Mouse (Mus musculus) lung, embryonic 15.5 days (tissue): Measurements from ENCODE around the gene Dysf. TPM values are rescaled to one million over a fixed set of nuclear protein-coding genes. Genes with fewer than 3 reads are reported as not detected.
A peak's percentile ranks its signal among the peaks of the same experiment; 100 is the strongest.

ENCODE experiments used
- ATAC-seq: fragments of 200-750 bp; cut with Nextera tagmentation; 2 replicates; pipeline ENCODE4 v1.8.0; 2017; ENCODE audit warnings: moderate number of reproducible peaks, borderline replicate concordance; ENCODE audit not compliant: low FRiP score, low TSS enrichment; ENCODE audit errors: extremely low read depth
- H3K27ac ChIP-seq: fragments of 300-500 bp; sonication (generic); 2 replicates; pipeline ENCODE4 v1.5.1; 2015; ENCODE audit warnings: moderate library complexity, mild to moderate bottlenecking, inconsistent platforms
- H3K27me3 ChIP-seq: fragments of 300-500 bp; sonication (generic); 2 replicates; pipeline ENCODE4 v1.6.1; 2015; ENCODE audit warnings: inconsistent platforms
- H3K36me3 ChIP-seq: fragments of 300-500 bp; sonication (generic); 2 replicates; pipeline ENCODE4 v1.6.1; 2015; ENCODE audit warnings: inconsistent platforms
- H3K4me1 ChIP-seq: fragments of 300-500 bp; sonication (generic); 2 replicates; pipeline ENCODE4 v1.6.1; 2015; ENCODE audit warnings: inconsistent platforms
- H3K4me2 ChIP-seq: fragments of 300-500 bp; sonication (generic); 2 replicates; pipeline ENCODE4 v1.6.1; 2015; ENCODE audit warnings: inconsistent platforms, mild to moderate bottlenecking, moderate library complexity
- H3K4me3 ChIP-seq: fragments of 300-500 bp; sonication (generic); 2 replicates; pipeline ENCODE4 v1.5.1; 2015; ENCODE audit warnings: mild to moderate bottlenecking, inconsistent platforms
- H3K9ac ChIP-seq: fragments of 300-500 bp; sonication (generic); 2 replicates; pipeline ENCODE4 v1.6.1; 2015; ENCODE audit warnings: inconsistent platforms
- H3K9me3 ChIP-seq: fragments of 300-500 bp; sonication (generic); 2 replicates; pipeline ENCODE4 v1.6.1; 2016; ENCODE audit warnings: inconsistent platforms
- WGBS: fragments of 180-500 bp; shearing (Covaris S2); methylation state at CpG from one replicate; pipeline ENCODE4 v1.1.7; 2015; 5-methylcytosine and 5-hydroxymethylcytosine counted together
- polyA plus RNA-seq: library from polyadenylated mRNA; unstranded; fragments of >200 nt; fragmentation: Nextera tagmentation; extraction: Ambion mirVana; gene quantifications from 2 replicates; pipeline ENCODE4 v1.2.1, GENCODE M21; 2015

Gene Dysf
- polyA plus RNA-seq, 1 experiment from 2014 or later, result 9.8 TPM

DNA sequence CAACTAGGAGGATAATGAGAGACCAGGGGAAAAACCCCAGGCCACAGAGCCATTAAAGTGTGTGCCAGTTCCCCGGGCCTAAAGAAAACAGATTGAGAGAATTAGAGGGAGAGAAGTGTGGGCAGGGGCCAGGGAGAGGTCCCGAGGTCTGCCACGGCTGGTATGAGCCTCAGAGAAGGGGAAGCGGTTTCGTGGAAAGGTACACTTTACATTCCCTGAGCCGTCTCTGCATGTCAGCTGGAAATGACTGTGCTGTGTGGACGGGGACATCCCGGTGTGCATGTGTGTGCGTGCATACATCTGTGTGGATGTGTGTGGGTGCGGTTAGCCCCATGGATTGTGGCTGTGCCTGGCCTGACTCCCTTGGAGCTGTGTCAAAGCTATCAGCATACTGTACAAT lies 76.4 kb downstream of the Dysf start:
- WGBS, result 66% methylated on average over 10 of the region's 10 CpGs
- Histone ChIP-seq H3K4me1 (no peaks in the 10 kb centered on the region), H3K36me3 (no peaks in the 10 kb centered on the region), H3K9ac (no peak overlapping the region), H3K27ac (no peak overlapping the region), H3K4me2 (no peak overlapping the region), H3K4me3 (no peak overlapping the region), H3K9me3 (no peaks in the 10 kb centered on the region), H3K27me3 (no peaks in the 10 kb centered on the region)
- ATAC-seq, result no peak

DNA sequence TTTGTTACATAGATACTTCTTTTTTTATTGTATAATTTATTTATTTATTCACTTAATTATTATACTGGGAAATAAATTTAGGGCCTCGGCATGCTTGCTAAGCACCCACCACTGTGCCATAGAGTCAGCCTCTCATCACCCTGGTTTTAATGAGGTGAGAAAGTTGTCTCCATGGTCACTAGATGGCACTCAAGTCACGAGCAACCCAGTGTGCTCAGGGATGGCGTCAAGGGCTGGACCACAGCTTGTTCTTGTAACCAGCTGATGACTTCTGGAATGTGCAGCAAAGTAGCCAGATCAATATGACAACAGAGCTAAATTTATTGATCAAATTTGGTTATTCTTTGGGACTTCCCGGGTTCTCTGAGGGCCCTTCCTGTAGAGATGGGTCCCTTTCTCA lies 85.1 kb downstream of the Dysf start:
- Histone ChIP-seq H3K36me3 (no peaks in the 10 kb centered on the region), H3K27me3 (no peaks in the 10 kb centered on the region), H3K4me1 (no peaks in the 10 kb centered on the region), H3K4me2 (no peak overlapping the region), H3K4me3 (no peak overlapping the region), H3K27ac (no peak overlapping the region), H3K9ac (no peak overlapping the region), H3K9me3 (no peaks in the 10 kb centered on the region)
- WGBS, result 21% methylated on average over 4 of the region's 4 CpGs
- 0 out of 2 replicates have a peak, but pooled peaks have one; percentile 40 for ATAC-seq

DNA sequence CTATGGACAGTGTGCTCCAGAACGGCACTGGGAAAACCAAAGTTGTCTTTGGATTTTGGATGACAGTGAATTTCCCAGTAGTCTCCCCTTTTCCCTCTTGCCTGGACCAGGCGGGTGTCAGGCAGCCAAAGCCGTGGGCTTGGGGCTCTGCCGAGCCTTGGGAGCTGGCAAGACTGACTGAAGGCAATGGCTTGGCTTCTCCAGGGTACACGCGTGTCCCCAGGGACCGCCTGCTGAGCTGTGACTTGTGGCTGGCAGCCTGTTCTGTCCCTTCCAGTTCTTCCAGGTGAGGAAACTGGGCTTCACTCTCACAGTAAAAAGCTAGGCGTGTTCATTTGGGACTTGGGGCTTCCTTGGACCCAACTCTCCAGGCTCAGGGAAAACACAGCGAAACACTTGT lies 86.1 kb downstream of the Dysf start:
- no peaks in the 10 kb centered on the region for H3K4me1 ChIP-seq
- H3K36me3 ChIP-seq, result no peaks in the 10 kb centered on the region
- no peak for ATAC-seq
- no peak overlapping the region for H3K9ac ChIP-seq
- no peaks in the 10 kb centered on the region for H3K27me3 ChIP-seq
- H3K9me3 ChIP-seq, result no peaks in the 10 kb centered on the region
- no peak overlapping the region for H3K4me3 ChIP-seq
- H3K27ac ChIP-seq, result no peak overlapping the region
- H3K4me2 ChIP-seq, result no peak overlapping the region
- WGBS, result 87% methylated on average over 9 of the region's 9 CpGs

DNA sequence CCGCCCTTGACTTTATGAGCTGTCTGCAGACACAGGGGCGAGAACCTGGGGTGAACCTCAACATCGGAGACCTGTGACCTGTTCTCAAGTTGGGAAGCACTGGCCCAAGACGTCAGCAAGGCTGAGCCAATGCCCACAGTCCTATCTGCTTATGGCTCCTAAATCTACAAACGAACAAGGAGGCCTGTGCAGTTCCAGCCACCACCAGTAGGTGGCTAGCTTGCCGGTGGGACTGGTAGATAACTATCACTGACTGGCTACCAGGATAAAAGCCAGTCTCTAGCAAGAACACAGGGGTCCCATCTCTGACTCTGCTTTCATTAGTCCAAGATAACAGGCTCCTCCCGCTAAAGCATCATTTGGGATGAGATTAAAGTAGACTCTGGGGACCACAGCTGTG lies 86.6 kb downstream of the Dysf start:
- ATAC-seq, result no peak
- 22% methylated on average over 7 of the region's 7 CpGs for WGBS
- Histone ChIP-seq H3K36me3 (no peaks in the 10 kb centered on the region), H3K4me1 (no peaks in the 10 kb centered on the region), H3K4me3 (no peak overlapping the region), H3K9ac (no peak overlapping the region), H3K4me2 (no peak overlapping the region), H3K27ac (no peak overlapping the region), H3K27me3 (peaks cover under 1% of the 10 kb centered on the region; the same call in 1 of the 2 replicates), H3K9me3 (no peaks in the 10 kb centered on the region)

DNA sequence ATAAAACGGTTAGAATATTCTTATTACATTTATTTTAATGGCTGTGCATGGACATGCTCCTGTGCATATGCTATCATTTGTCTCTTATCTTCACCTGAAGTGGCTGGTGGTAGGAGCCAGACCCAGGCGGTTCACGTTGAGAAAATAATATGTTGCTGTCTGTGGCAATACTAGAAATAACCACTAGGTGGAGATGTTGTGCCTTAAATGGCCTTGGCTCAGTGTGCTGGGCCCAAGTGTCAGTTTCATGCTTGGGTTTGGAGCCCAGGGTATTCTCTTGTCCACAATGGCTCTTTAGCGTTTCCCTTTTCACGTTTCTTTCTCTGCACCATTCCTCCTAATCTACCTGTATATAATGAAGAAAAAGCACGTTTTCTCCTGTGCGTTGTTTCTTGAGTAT lies 87.5 kb downstream of the Dysf start:
- no peak for ATAC-seq
- H3K4me2 ChIP-seq, result no peak overlapping the region
- no peak overlapping the region for H3K9ac ChIP-seq
- 17% methylated on average over 7 of the region's 7 CpGs for WGBS
- no peaks in the 10 kb centered on the region for H3K9me3 ChIP-seq
- peaks cover 9% of the 10 kb centered on the region; the same call in 1 of the 2 replicates for H3K27me3 ChIP-seq
- H3K27ac ChIP-seq, result no peak overlapping the region
- no peak overlapping the region for H3K4me3 ChIP-seq
- H3K36me3 ChIP-seq, result no peaks in the 10 kb centered on the region
- no peaks in the 10 kb centered on the region for H3K4me1 ChIP-seq

DNA sequence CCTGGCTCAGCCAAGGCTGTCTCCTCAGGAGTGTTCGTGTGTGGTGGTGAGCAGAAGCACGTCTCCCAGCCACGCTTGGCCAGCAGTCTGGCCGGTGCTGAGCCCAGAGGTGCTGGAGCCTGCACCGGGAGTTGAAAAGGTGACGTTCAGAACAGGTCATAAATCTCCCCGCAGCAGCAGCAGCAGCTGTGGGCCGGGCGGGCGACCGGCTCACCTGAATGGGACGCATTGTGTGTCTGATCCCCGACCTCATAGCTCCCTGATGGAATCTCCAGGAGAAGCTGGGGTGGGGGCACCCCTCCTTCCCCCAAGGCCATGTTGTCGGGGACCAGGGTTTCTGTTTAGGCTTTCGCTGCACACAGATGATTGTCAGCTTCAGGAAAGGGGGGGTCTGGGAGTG lies 93.6 kb downstream of the Dysf start:
- peak overlapping the region; percentile 27; the same call in 1 of the 2 replicates for H3K4me2 ChIP-seq

DNA sequence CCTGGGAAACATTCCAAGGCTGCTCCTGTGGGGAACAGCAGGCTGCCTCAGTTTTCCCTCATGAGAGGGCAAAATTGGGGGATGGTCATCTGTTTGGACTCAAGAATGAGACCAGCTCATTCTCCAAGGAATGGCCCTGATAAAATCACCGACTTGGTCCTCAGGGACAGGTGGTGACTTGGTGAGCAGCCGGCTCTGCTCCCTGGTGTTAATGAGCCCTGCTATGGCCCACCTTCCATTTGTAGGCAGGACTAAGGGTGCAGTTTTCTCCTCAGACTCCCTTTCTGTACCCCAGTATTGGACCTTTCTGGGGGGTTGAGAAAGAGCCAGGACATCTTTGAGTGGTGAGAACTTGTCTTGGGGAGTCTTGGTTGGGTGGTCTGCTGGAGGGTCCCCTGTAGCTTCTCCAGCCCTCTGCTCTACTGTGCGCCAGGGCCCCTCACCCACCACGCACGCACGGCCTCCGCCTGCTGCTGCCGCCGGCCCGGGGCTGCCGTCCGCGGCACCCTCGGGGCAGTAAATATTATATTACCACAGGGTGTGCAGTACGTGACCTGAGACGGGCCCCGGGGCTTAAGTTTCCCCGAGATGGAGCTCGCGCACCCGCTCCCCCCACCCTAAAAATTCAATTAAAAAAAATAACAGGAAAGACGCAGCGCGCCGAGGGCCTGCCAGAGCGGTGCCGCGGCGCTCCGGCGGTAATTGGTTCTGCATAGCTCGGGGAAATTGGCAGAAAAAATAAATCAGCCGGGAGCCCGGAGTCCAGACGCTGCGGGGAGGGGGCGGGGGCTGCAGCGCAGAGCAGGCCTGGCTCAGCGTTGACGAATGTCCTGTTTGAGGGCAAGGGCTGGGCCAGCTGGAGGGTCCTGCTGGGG lies 97.0 kb downstream of the Dysf start:
- Histone ChIP-seq H3K9me3 (no peaks in the 10 kb centered on the region), H3K36me3 (no peaks in the 10 kb centered on the region), H3K9ac (peak overlapping the region; percentile 20), H3K27ac (no peak overlapping the region), H3K4me2 (peak overlapping the region; percentile 67), H3K27me3 (peaks cover 44% of the 10 kb centered on the region), H3K4me3 (peak overlapping the region; percentile 32), H3K4me1 (peaks cover 17% of the 10 kb centered on the region)
- ATAC-seq, result peak; percentile 41; the same call in 1 of the 2 replicates
- WGBS, result 3% methylated on average over 40 of the region's 40 CpGs

More for the DNA sequence above, 93.6 kb downstream of the Dysf start:
- WGBS, result 28% methylated on average over 15 of the region's 15 CpGs
- Histone ChIP-seq H3K36me3 (no peaks in the 10 kb centered on the region), H3K9ac (no peak overlapping the region), H3K9me3 (no peaks in the 10 kb centered on the region), H3K27me3 (peaks cover 43% of the 10 kb centered on the region), H3K4me3 (no peak overlapping the region), H3K4me1 (peaks cover 17% of the 10 kb centered on the region), H3K27ac (no peak overlapping the region)
- no peak for ATAC-seq

DNA sequence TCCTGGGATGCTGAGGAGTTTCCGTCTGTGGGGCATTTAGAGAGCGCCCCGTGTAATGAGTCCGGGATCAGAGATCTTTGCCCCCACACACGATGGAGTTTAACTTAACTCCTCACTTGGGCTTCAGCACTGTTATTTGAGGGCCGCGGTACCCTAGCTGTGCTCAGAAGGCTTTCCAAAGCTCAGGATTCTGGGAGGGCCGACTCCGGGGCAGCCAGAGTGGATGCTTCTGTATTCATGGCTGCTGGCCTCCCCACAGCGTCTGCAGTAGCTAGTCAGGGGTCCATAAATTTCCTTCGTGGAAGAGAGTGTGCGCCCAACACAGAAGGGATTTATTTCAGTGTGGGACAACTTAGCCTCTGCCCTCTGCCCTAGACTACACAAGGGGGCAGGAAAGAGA lies 97.7 kb downstream of the Dysf start:
- Histone ChIP-seq H3K27ac (no peak overlapping the region), H3K27me3 (peaks cover 37% of the 10 kb centered on the region), H3K4me2 (peak overlapping the region; percentile 67), H3K9me3 (no peaks in the 10 kb centered on the region), H3K4me3 (peak overlapping the region; percentile 32), H3K9ac (no peak overlapping the region), H3K36me3 (no peaks in the 10 kb centered on the region), H3K4me1 (peaks cover 17% of the 10 kb centered on the region)
- no peak for ATAC-seq
- 10% methylated on average over 12 of the region's 12 CpGs for WGBS

DNA sequence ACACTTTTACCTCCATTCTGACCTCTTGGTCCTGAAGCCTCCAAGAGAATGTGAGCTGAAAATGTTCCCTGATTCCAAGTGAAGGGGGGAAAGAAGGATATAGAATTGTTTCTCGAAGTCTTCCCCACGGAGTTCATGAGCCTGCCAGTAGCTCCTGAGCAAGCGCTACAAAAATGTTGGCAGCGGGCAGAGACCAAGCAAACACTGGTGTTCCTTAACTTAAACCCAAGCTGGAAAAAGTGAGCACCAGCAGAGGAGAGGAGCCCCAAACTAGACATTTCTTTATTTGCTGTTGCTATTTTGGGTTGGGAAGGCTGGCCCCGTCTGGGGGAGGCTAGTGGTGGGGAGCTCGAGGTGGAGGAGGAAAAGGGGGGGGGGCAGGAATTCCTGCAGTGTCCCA lies 102.0 kb downstream of the Dysf start:
- H3K9ac ChIP-seq, result no peak overlapping the region

DNA sequence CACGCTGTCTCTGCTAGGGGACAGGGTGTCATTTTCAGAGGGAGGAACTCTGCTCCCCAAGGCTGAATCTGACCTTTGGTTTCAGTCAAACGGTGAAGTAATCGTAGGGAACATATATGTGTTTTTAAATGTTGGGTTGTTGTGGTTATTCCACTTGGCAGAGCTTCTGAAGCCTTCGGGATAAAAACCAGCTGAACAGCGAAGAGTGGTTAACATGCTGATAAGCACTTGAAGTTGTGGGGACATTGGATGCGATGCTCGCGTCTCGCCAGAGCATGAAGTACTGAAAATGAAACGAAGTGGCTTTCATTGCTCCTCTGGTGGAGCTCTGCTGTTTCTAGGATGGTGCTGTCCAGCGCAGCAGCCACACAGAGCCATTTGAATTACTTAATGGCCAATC lies 102.7 kb downstream of the Dysf start:
- ATAC-seq, result no peak
- 58% methylated on average over 11 of the region's 11 CpGs for WGBS
- H3K9ac ChIP-seq, result no peak overlapping the region
- H3K9me3 ChIP-seq, result no peaks in the 10 kb centered on the region
- no peak overlapping the region for H3K27ac ChIP-seq
- H3K4me2 ChIP-seq, result no peak overlapping the region
- no peak overlapping the region for H3K4me3 ChIP-seq
- peaks cover 5% of the 10 kb centered on the region; the same call in 1 of the 2 replicates for H3K27me3 ChIP-seq
- no peaks in the 10 kb centered on the region for H3K36me3 ChIP-seq
- H3K4me1 ChIP-seq, result peaks cover 5% of the 10 kb centered on the region

More for the DNA sequence above, 102.0 kb downstream of the Dysf start:
- Histone ChIP-seq H3K4me3 (no peak overlapping the region), H3K4me2 (no peak overlapping the region), H3K9me3 (no peaks in the 10 kb centered on the region), H3K27me3 (peaks cover 5% of the 10 kb centered on the region; the same call in 1 of the 2 replicates), H3K36me3 (no peaks in the 10 kb centered on the region), H3K27ac (no peak overlapping the region), H3K4me1 (peaks cover 11% of the 10 kb centered on the region)
- no peak for ATAC-seq
- 52% methylated on average over 6 of the region's 6 CpGs for WGBS

DNA sequence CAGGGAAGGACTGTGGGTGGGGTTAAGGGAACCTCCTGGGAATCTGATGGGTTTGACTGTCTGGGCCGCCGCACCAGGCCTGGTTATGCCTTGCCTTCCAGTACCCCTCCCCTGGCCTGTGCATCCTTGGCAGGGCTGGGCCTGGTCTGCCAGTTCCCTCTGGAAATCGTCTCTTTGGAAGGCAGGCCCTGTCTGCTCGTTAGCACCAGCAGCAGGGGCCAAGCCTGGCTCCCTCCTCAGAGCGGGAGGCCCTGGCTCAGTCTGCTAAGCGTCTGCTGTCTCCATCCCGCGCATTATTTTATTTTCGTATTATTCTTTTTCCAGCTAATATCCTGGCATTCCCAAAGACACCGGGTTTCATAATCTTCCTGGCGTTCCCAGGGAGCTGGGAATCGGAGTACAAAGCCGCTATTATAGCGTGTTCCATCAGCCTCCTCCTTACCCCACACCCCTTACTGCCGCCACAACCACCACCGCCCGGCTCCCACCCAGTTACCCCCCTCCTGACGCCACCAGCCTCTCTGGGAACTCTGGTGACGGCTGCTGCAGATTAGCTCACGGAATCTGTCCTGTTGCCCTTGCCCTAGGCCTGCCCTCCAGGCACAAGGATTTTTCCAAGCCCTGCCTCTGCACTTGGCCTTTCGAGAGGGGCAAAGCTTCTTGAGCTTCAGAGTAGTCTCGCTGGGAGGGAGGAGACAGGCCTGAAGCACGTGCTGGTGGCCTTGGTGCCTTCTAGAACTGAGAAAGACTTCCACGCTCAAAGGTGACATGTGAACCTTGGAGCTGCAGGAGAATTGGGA lies 111.5 kb downstream of the Dysf start:
- WGBS, result 49% methylated on average over 24 of the region's 24 CpGs
- Histone ChIP-seq H3K4me3 (no peak overlapping the region), H3K4me2 (no peak overlapping the region), H3K4me1 (no peaks in the 10 kb centered on the region), H3K27me3 (no peaks in the 10 kb centered on the region), H3K9ac (no peak overlapping the region), H3K27ac (no peak overlapping the region), H3K9me3 (no peaks in the 10 kb centered on the region), H3K36me3 (no peaks in the 10 kb centered on the region)
- no peak for ATAC-seq

DNA sequence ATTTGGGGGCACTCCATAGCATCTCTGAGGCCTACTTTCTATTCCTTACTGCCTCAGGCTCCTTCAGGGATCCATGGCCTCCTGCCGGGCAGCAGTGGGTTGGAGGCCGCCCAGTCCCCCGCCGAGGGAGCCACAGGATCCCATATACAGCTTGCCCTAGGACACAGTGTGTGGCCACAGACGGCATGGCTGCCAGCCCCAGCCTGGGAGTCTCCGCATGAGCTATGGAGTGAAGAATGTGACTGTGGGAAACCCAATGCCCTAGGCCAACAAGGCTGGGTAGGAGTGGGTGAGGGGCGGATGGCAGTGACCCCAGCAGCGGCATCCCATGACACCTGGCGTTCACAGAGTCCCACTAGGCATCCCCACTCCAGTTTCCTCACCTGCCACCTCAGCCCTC lies 116.2 kb downstream of the Dysf start:
- Histone ChIP-seq H3K9ac (no peak overlapping the region), H3K36me3 (no peaks in the 10 kb centered on the region), H3K9me3 (no peaks in the 10 kb centered on the region), H3K27me3 (no peaks in the 10 kb centered on the region), H3K4me3 (no peak overlapping the region), H3K4me1 (no peaks in the 10 kb centered on the region), H3K4me2 (no peak overlapping the region), H3K27ac (no peak overlapping the region)
- WGBS, result 78% methylated on average over 9 of the region's 9 CpGs
- no peak for ATAC-seq
